Mouse (Mus musculus): ENCODE results near the gene 4930404H24Rik.
"Not testable (repeated sequence)": the region's sequence is repeated elsewhere in the genome, so short reads cannot be mapped to it uniquely, and the experiment has no call there.

Gene 4930404H24Rik

GRCm38 (mm10) chr2:153478583-153478982, 14.0 kb upstream of the 4930404H24Rik start:
- peak; percentile 81 for DNase-seq (ENCODE audit: low read depth)

- no peak for DNase-seq (ENCODE audit: low read depth)
Observed at GRCm38 (mm10) chr2:153479486-153479885, 13.1 kb upstream of the 4930404H24Rik start.

GRCm38 (mm10) chr2:153481108-153481860, 11.3 kb upstream of the 4930404H24Rik start:
- no peak for DNase-seq (ENCODE audit: low read depth)

- no peak for DNase-seq (ENCODE audit: low read depth)
Observed at GRCm38 (mm10) chr2:153481861-153482120, 10.8 kb upstream of the 4930404H24Rik start.

GRCm38 (mm10) chr2:153483118-153483983, 9.2 kb upstream of the 4930404H24Rik start:
- DNase-seq (ENCODE audit: low read depth): peak; percentile 56

- no peak for DNase-seq (ENCODE audit: low read depth)
Observed at GRCm38 (mm10) chr2:153484071-153484470, 8.5 kb upstream of the 4930404H24Rik start.

GRCm38 (mm10) chr2:153490116-153490515, 2.5 kb upstream of the 4930404H24Rik start:
- DNase-seq (ENCODE audit: low read depth): no peak

GRCm38 (mm10) chr2:153490940-153491339, 1.6 kb upstream of the 4930404H24Rik start:
- no peak for DNase-seq (ENCODE audit: low read depth)

- DNase-seq (ENCODE audit: low read depth): no peak
Observed at GRCm38 (mm10) chr2:153491512-153492178, 945 bp upstream of the 4930404H24Rik start.

GRCm38 (mm10) chr2:153492179-153492517, 442 bp upstream of the 4930404H24Rik start:
- DNase-seq (ENCODE audit: low read depth): no peak

GRCm38 (mm10) chr2:153493393-153493731, 772 bp downstream of the 4930404H24Rik start:
- no peak for DNase-seq (ENCODE audit: low read depth)

- DNase-seq (ENCODE audit: low read depth): no peak
Observed at GRCm38 (mm10) chr2:153493781-153494292, 1.2 kb downstream of the 4930404H24Rik start.

- no peak for DNase-seq (ENCODE audit: low read depth)
Observed at GRCm38 (mm10) chr2:153494293-153494811, 1.8 kb downstream of the 4930404H24Rik start.

GRCm38 (mm10) chr2:153495391-153495790, 2.8 kb downstream of the 4930404H24Rik start:
- DNase-seq (ENCODE audit: low read depth): not testable (repeated sequence)

- no peak for DNase-seq (ENCODE audit: low read depth)
Observed at GRCm38 (mm10) chr2:153495818-153496217, 3.2 kb downstream of the 4930404H24Rik start.

- DNase-seq (ENCODE audit: low read depth): no peak
Observed at GRCm38 (mm10) chr2:153496301-153496700, 3.7 kb downstream of the 4930404H24Rik start.

GRCm38 (mm10) chr2:153496898-153497297, 4.3 kb downstream of the 4930404H24Rik start:
- no peak for DNase-seq (ENCODE audit: low read depth)

- peak; percentile 45 for DNase-seq (ENCODE audit: low read depth)
Observed at GRCm38 (mm10) chr2:153499154-153499553, 6.6 kb downstream of the 4930404H24Rik start.

- DNase-seq (ENCODE audit: low read depth): no peak
Observed at GRCm38 (mm10) chr2:153506385-153506784, 13.8 kb downstream of the 4930404H24Rik start.

- no peak for DNase-seq (ENCODE audit: low read depth)
Observed at GRCm38 (mm10) chr2:153507969-153508368, 15.4 kb downstream of the 4930404H24Rik start.

- no peak for DNase-seq (ENCODE audit: low read depth)
Observed at GRCm38 (mm10) chr2:153508405-153508804, 15.8 kb downstream of the 4930404H24Rik start.

Measured in NIH3T3 (cell line).